Mouse (Mus musculus): ENCODE results near the gene Ano6. TPM values are rescaled to one million over a fixed set of nuclear protein-coding genes. Genes with fewer than 3 reads are reported as not detected.

Gene Ano6
- total and polyA plus RNA-seq, 3 experiments = 0.01 to 0.49 TPM; not detected in 1

GRCm38 (mm10) chr15:95944299-95944698 is 153.7 kb downstream of the Ano6 start:
- H3K4me1 ChIP-seq (ENCODE audit: insufficient read depth, low read depth, low read length) = no peaks in the 10 kb centered on the region
- DNase-seq (ENCODE audit: low spot score) (no peak), ATAC-seq (ENCODE audit: extremely low read depth, insufficient number of reproducible peaks, low FRiP score, poor library complexity, severe bottlenecking) (no peak)
- H3K9me3 ChIP-seq (replicated peaks) = peaks cover 47% of the 10 kb centered on the region
- H3K27me3 ChIP-seq (ENCODE audit: insufficient read depth, low read length) = no peaks in the 10 kb centered on the region
- H3K4me3 ChIP-seq (ENCODE audit: low read depth, low read length) = no peak overlapping the region
- TF ChIP-seq CTCF (IDR thresholded peaks at IDR 0.05; ENCODE audit: low read depth, low read length) = no peak
- no peak for TF ChIP-seq TAL1 (conservative IDR thresholded peaks at IDR 0.05; ENCODE audit: low read depth, low read length)
- H3K36me3 ChIP-seq (replicated peaks) = no peaks in the 10 kb centered on the region

- H3K4me3 ChIP-seq (ENCODE audit: low read depth, low read length) = no peak overlapping the region
- peaks cover 39% of the 10 kb centered on the region for H3K9me3 ChIP-seq (replicated peaks)
- no peaks in the 10 kb centered on the region for H3K36me3 ChIP-seq (replicated peaks)
- no peaks in the 10 kb centered on the region for H3K4me1 ChIP-seq (ENCODE audit: insufficient read depth, low read depth, low read length)
- TF ChIP-seq GATA2 (IDR thresholded peaks at IDR 0.05; ENCODE audit: borderline replicate concordance, low read depth, low read length) = no peak
- TF ChIP-seq GATA1 (IDR thresholded peaks at IDR 0.05; ENCODE audit: borderline replicate concordance, low read length) = no peak
- no peak for TF ChIP-seq TAL1 (conservative IDR thresholded peaks at IDR 0.05; ENCODE audit: low read depth, low read length)
- no peak for TF ChIP-seq CTCF (IDR thresholded peaks at IDR 0.05; ENCODE audit: low read depth, low read length)
- no peak for DNase-seq (ENCODE audit: low spot score)
- H3K27me3 ChIP-seq (ENCODE audit: insufficient read depth, low read length) = no peaks in the 10 kb centered on the region
- no peak for ATAC-seq (ENCODE audit: extremely low read depth, insufficient number of reproducible peaks, low FRiP score, poor library complexity, severe bottlenecking)
Measured at GRCm38 (mm10) chr15:95945951-95946708, 155.5 kb downstream of the Ano6 start.

- Histone ChIP-seq H3K36me3 (replicated peaks) (no peaks in the 10 kb centered on the region), H3K4me1 (ENCODE audit: insufficient read depth, low read depth, low read length) (no peaks in the 10 kb centered on the region), H3K27me3 (ENCODE audit: insufficient read depth, low read length) (no peaks in the 10 kb centered on the region), H3K9me3 (replicated peaks) (peaks cover 34% of the 10 kb centered on the region), H3K4me3 (ENCODE audit: low read depth, low read length) (no peak overlapping the region)
- DNase-seq (ENCODE audit: low spot score) = no peak
- TF ChIP-seq TAL1 (conservative IDR thresholded peaks at IDR 0.05; ENCODE audit: low read depth, low read length) (no peak), GATA1 (IDR thresholded peaks at IDR 0.05; ENCODE audit: borderline replicate concordance, low read length) (no peak), POLR2AphosphoS5 (IDR thresholded peaks at IDR 0.05; ENCODE audit: insufficient replicate concordance, low read depth, low read length) (no peak), GATA2 (IDR thresholded peaks at IDR 0.05; ENCODE audit: borderline replicate concordance, low read depth, low read length) (no peak), CTCF (IDR thresholded peaks at IDR 0.05; ENCODE audit: low read depth, low read length) (no peak)
- no peak for ATAC-seq (ENCODE audit: extremely low read depth, insufficient number of reproducible peaks, low FRiP score, poor library complexity, severe bottlenecking)
Measured at GRCm38 (mm10) chr15:95948411-95948810, 157.8 kb downstream of the Ano6 start.

DNA sequence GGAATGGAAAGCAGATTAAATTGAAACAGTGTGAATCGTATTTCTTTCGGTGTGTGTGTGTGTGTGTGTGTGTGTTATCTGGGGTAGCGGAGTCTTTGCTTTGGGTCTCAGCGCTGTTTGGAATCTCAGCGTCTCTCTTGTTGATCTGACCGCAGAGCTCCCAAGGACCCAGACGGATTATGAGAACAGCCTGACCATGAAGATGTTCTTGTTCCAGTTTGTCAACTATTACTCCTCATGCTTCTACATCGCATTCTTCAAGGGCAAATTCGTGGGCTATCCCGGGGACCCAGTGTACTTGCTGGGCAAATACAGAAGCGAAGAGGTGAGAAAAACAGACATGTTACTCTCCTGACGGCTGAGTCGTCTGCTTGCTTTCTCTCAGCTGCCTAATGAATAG is 158.7 kb downstream of the Ano6 start:
- DNase-seq (ENCODE audit: low spot score) (no peak), ATAC-seq (ENCODE audit: extremely low read depth, insufficient number of reproducible peaks, low FRiP score, poor library complexity, severe bottlenecking) (no peak)
- TF ChIP-seq GATA2 (IDR thresholded peaks at IDR 0.05; ENCODE audit: borderline replicate concordance, low read depth, low read length) (no peak), POLR2AphosphoS5 (IDR thresholded peaks at IDR 0.05; ENCODE audit: insufficient replicate concordance, low read depth, low read length) (no peak)
- no peak overlapping the region for H3K4me3 ChIP-seq (ENCODE audit: low read depth, low read length)
- no peaks in the 10 kb centered on the region for H3K36me3 ChIP-seq (replicated peaks)
- no peaks in the 10 kb centered on the region for H3K27me3 ChIP-seq (ENCODE audit: insufficient read depth, low read length)
- peaks cover 39% of the 10 kb centered on the region for H3K9me3 ChIP-seq (replicated peaks)
- no peaks in the 10 kb centered on the region for H3K4me1 ChIP-seq (ENCODE audit: insufficient read depth, low read depth, low read length)

GRCm38 (mm10) chr15:95951497-95951896 is 160.9 kb downstream of the Ano6 start:
- Histone ChIP-seq H3K36me3 (replicated peaks) (no peaks in the 10 kb centered on the region), H3K27me3 (ENCODE audit: insufficient read depth, low read length) (no peaks in the 10 kb centered on the region), H3K9me3 (replicated peaks) (peaks cover 44% of the 10 kb centered on the region), H3K4me3 (ENCODE audit: low read depth, low read length) (no peak overlapping the region), H3K4me1 (ENCODE audit: insufficient read depth, low read depth, low read length) (no peaks in the 10 kb centered on the region)
- TF ChIP-seq GATA2 (IDR thresholded peaks at IDR 0.05; ENCODE audit: borderline replicate concordance, low read depth, low read length) (no peak), TAL1 (conservative IDR thresholded peaks at IDR 0.05; ENCODE audit: low read depth, low read length) (no peak), CTCF (IDR thresholded peaks at IDR 0.05; ENCODE audit: low read depth, low read length) (no peak), POLR2AphosphoS5 (IDR thresholded peaks at IDR 0.05; ENCODE audit: insufficient replicate concordance, low read depth, low read length) (no peak)
- ATAC-seq (ENCODE audit: extremely low read depth, insufficient number of reproducible peaks, low FRiP score, poor library complexity, severe bottlenecking) = no peak
- DNase-seq (ENCODE audit: low spot score) = no peak

GRCm38 (mm10) chr15:95956692-95957091 is 166.0 kb downstream of the Ano6 start:
- no peak for ATAC-seq (ENCODE audit: extremely low read depth, insufficient number of reproducible peaks, low FRiP score, poor library complexity, severe bottlenecking)
- TF ChIP-seq GATA2 (IDR thresholded peaks at IDR 0.05; ENCODE audit: borderline replicate concordance, low read depth, low read length) = no peak
- no peaks in the 10 kb centered on the region for H3K36me3 ChIP-seq (replicated peaks)

More at GRCm38 (mm10) chr15:95956692-95957091, 166.0 kb downstream of the Ano6 start:
- H3K4me3 ChIP-seq (ENCODE audit: low read depth, low read length) = no peak overlapping the region
- H3K27me3 ChIP-seq (ENCODE audit: insufficient read depth, low read length) = no peaks in the 10 kb centered on the region
- H3K9me3 ChIP-seq (replicated peaks) = peaks cover 46% of the 10 kb centered on the region
- no peak for DNase-seq (ENCODE audit: low spot score)
- no peaks in the 10 kb centered on the region for H3K4me1 ChIP-seq (ENCODE audit: insufficient read depth, low read depth, low read length)
